Mouse (Mus musculus) megakaryocyte, adult 5-6 weeks (primary cell): ENCODE results near the gene Gm11213. TPM values are rescaled to one million over a fixed set of nuclear protein-coding genes. Genes with fewer than 3 reads are reported as not detected.

Source experiments
- ATAC-seq: 2 replicates; pipeline ENCODE4 v1.8.0; 2016; ENCODE audit warnings: mild to moderate bottlenecking, inconsistent platforms; ENCODE audit not compliant: poor library complexity, severe bottlenecking
- total RNA-seq, 2 experiments: library from RNA; stranded (forward) in 1 of 2; stranded (reverse) in 1 of 2; fragments of 153-499, 151-499 nt in 1 of 2; fragments of 221-1000, 200-1000 nt in 1 of 2; gene quantifications; 2 replicates each; pipeline versions ENCODE4 v1.2.3 to v1.2.4; 2015 to 2017

Gm11213 gene
- not detected in 2 replicates for total RNA-seq (2015)
- total RNA-seq (2017): not detected in 2 replicates

DNA sequence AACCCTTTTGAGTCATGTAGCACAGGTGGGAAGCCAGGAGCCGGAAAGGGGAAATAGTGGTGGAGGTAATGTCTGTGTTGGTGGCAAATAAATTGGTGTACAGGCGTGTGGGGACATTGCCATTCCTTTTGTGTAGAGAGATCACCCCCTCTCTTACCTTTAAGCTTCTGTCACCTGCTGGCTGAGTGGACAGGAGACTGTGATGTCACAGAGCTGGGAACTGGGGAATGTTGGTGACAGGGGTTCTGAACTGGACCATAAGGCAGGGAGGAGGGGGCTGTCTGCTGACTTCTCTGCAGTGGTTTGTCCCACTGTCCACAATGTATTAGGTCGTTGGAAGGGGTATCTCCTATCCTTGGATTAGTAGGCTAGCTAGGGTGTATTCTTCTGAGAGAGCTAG, at the start of gene Gm11213:
Gene Gm11213 (minus strand): TSS at position 317 of the 400 bp plus-strand sequence.
- no peak for ATAC-seq

DNA sequence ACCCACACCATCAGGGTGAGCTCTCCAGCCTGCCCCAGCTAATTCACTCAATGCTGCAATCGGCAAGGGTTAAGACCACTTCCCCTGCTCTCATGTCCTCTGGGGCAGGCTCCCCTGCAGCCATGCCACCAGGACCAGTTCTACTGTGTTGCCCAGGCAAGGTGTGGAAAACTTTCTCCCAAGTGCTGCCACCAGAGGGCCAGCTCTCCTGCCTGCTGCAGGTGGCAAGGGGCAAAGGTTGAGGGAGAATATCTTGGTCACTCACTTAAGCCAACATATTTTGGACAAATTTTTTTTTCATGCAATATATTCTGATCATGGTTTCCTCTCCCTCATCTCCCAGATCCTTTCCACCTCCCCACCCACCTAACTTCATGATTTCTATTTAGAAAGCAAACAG, 49.3 kb upstream of the Gm11213 start:
- ATAC-seq: no peak

DNA sequence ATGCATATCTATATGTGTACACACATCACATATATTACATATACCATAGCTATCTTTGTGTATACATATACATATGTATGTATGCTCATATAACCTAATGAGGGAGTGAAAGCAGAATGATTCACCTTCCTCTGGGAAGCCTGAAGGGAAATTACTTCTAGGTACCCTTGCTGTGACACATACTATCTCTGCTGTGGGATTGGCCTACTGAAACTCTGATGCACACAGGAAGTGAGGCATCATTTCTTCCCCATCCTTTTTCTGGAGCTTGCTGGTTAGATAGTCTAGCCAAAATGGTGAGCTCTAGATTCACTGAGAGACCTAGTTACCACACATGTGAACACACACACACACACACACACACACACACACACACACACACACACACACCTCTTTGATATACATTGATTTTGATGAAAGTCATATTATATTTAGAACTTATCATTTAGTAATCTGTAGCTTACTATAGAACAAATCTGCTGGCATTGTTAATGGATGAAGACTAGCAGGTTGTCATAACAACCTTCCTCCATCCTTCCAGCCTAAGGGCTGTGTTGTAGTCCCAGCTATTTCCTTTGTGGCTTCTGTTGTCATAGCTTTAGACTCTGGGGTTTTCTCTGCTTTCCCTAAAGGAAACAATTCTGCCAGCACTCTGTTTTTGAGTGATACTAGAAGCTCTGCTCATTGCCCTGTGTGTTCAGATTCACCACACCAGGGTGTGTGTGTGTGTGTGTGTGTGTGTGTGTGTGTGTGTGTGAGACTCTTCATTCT, 39.1 kb upstream of the Gm11213 start:
- no peak for ATAC-seq

DNA sequence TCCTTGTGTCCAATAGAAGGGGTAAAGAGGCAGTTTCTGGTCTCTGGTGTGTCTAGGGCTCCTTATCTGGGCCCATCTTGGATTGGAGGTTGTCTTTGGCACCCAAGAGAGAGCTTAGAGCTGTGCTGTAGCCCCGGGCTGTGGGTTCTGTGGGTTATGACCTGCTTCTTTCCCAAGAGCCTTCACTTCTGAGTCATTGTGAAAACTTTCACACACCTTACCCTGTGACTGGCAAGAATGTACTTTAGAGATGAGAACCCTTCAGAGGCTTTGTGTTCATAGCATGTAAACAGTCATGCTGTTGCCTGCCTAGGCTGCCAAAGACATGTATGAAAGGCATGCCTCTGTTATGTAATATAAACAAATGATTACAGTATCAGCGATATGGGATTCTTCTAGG, 34.8 kb upstream of the Gm11213 start:
- ATAC-seq: no peak

DNA sequence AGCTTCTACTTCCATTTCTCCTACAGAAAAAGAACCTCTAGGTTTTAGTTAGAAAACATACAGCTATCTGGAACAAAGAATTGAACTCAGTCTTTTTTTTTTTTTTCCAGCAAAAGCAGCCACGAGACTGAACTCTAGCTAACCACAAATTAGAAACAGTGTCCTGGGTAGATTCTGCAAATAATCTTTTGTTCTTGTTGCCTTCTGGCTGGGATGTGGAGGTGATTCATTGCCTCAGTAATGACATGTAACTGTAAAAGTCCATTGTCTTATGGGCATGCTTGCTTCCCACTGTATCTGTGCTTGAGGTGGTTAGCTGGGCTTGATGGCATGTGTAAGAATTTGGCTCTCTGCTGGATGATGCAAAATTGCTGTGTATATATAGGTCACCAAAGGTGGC, 33.5 kb upstream of the Gm11213 start:
- ATAC-seq: no peak

DNA sequence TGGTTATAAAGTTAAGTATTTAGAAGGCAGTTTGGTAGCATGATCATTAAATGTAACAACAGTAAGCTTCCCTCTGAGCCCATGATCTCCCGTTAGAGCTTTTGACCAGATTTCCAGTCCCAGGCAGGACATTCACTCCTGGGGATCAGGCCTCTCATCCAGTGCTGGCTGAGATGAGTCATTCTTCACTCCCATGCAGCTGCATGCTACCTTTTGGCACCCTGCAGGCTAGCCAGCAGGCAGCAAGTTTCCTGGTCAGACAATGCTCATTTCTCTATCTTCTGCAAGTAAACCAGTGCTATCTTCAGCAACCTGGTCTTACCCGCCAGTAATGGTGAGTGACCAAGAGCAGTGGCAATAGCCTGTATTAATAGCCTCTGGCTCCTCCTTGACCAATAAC, 28.1 kb upstream of the Gm11213 start:
- ATAC-seq: no peak

DNA sequence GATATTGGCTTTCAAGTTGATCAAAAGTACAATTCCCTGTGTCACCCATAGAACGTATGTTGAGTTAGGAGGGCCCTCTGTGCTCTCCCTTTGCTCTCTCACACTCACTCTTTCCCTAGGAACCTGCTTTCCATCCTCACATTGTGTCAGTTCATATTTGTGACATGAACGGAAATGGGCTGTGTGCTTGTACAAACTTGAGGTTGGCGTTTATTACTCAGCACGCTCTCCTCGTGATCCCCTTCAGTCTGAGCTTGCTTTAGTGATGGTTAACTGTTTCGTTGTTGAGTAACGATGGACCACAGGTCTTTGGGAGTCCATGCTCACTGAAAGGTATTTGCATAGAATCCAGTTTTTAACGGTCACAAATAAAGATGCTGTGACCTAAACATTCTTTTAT, 22.1 kb upstream of the Gm11213 start:
- ATAC-seq: no peak

DNA sequence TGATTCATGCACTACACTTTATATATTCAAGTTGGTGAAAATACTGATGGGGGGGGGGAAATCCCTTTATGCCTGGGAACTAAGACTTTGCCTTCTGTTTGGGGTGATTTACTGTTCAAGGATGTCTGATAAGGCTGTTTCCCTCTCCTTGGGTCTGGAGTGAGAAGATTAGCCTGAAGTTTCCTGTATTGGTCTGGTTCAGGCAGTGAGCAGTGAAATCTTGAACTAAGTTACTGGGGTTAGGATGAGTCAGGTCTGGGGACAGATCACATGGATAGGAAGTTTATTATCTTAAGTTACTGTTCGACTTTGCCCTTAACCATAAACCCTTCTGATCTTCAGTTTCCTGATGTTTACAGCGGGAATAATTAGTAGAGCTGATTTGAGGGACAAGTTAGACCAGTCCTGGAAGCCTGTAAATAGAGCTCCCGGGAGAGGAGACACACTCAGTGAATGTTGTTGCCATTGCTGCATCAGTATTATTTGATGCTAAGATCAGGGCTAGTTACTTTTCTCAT, 20.6 kb upstream of the Gm11213 start:
- no peak for ATAC-seq

DNA sequence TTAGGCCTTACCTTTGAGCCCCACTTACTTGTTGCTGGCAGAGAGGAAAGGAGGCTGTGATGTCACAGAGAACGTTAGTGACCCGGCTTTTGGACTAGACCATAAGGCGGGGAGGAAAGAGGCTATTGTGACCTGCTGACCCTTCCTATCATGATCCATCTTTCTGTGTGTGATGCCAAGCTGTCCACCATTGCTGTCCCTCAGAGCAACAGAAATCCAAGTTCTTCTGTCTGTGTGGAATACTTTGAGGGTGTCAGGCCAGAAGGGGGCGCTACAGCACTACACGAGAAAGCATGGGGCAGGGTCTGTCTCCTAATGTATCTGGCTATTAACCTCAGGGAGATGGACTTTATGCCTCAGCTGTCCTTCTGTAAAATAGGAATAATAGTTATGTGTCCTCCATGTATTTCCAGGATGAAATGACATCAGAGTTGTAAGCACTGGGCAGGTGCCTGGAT, 17.3 kb upstream of the Gm11213 start, which contains the start of gene Tex48:
Gene Tex48 (minus strand): TSS at position 51 of the 458 bp plus-strand sequence.
- peak; percentile 62 for ATAC-seq

DNA sequence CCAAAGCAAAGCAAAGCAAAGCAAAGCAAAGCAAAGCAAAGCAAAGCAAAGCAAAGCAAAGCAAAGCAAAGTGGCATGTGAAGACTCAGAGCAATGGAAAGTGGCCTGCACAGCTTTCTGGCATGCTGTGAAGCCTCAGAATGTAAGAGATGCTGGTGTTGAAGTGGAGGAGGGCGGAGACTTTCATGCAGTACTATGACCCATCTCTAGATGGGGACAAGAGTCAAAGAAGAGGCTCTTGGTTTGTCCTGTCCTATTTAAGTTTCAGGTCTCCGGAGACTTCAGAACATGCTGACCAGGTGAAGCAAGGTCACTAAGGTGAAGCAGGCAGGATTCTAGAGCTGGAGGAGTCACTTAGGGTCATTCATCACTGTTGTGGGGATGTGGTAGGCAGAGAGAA, 16.8 kb upstream of the Gm11213 start:
- ATAC-seq: no peak

DNA sequence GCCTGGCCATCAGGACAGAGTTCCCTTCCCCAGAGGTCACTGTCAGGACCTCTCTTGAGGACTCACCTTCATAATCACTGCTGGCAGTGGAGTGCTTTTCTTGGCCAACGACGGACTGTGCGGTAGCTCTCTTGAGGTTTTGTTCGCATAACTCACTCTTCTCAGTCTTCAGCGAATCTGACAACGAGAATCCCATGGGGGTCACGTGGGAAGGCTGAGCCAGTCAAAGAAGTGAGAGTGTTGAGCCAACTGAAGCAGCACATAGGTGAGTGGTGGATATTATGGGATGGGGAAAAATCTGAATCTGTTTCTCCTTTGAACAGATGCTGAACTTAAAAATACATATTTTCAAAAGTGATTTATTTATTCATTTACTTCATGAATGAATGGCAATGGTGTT, 3.3 kb upstream of the Gm11213 start:
- ATAC-seq: no peak

DNA sequence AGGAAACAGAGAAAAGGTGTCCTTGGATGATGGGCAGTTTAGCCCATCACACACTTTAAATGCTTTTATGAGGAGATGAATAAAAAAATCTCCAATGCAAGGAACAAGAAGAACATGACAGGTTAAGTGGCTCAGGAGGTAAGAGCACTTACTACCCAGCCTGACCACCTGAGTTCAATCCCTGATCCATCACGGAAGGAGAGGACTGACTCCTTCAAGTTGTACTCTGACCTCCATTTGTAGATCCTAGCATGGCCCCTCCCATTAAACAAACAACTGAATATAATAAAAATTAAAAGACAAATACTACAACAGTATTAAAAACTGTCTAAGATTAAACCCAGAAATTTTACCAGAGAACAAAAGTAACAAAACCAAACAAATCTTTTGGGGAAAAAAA, 907 bp upstream of the Gm11213 start:
- ATAC-seq: no peak

DNA sequence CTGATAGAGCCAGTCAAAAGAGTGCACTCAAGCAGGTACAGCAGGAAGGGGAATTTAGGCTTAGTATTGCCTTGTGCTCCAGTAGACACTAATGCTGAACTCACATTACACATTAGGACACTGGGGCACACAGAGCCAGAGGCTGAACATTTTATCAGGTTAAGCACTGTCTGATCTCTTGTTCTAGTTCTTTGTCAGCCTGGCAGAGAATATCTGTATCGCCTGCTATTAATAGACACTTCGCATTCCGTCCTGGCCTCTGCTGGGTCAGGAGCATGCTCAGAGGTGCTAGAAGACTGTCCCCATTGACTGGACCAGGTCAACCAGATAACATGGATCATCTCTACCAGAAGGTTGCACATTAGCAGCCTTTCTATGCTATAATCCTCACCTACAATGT, 484 bp upstream of the Gm11213 start:
- no peak for ATAC-seq

DNA sequence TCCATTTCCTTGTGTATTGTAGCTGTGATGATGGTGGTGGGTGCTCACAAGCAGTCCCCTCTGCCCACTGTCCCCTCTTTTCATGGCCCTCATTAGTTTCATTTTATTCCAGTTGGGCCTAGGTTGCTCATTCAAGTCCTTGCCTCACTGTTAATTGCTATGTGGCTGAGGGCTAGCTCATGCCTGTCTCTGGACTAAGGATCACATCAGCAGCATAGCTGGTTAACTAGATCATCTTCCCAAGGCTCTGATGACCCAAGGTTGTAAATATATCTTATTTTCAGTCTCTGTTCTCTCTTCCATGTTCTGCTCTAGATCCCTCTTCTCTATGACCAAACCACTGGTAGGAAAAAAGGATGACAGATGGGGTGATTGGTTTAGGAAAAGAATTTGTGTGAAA, 3.8 kb downstream of the Gm11213 start:
- no peak for ATAC-seq

DNA sequence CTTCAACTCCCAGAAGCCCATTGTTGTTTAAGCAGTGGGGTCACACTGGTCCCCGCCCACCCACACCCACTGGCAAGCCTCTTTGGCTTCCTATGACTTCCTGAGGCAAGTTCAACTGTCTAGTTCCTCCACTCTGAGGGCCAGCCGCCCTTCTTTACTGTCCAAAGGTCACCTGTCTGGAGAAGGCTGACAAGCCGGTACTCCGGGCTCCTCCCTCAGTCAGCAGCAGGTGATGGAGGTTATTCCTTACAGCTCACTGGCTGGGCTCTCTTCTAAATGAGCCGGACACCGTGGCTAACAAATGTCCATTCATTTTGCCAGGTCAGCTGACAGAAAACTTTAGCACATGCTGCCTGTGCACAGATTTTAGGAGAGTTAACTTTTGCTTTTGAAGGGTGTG, 4.3 kb downstream of the Gm11213 start:
- ATAC-seq: no peak

DNA sequence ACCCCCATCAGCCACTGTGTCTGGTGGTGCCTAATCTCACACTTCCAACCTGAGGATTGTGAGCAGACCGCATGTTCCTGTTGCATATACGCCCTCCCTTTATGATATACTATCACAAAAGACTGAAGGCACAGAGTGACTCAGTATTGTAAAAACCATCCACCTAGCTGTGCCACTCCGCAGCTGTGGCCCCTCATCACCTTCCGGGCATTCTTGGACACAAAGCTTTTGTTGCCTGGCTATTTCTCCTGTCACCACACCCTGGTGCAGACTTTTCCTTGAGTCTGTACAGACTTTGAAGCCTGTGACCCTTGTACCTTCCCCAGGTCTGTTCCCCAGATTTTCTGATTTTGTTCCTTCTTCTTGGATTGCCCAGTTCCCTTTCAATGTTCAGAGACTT, 9.1 kb downstream of the Gm11213 start:
- no peak for ATAC-seq

DNA sequence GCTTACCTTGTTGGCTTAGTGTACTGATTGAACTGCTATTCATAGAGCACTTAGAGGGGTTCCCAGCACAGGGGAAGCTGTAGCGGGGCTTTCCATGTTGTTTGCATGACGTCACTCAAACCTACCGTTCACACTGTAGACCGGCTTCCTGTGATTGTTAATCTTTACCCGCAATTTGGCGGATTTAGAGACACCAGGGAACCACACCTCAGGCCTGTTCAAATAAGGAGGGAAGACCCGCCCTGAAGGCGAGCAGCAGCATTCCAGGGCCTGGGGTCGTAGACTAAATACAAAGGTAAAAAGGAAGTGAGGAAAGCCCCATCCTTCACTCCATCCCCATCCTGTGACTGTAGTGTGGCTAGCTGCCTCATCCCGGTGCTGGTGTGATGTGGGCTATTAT, 9.8 kb downstream of the Gm11213 start:
- peak; percentile 26; the same call in 1 of the 2 replicates for ATAC-seq

DNA sequence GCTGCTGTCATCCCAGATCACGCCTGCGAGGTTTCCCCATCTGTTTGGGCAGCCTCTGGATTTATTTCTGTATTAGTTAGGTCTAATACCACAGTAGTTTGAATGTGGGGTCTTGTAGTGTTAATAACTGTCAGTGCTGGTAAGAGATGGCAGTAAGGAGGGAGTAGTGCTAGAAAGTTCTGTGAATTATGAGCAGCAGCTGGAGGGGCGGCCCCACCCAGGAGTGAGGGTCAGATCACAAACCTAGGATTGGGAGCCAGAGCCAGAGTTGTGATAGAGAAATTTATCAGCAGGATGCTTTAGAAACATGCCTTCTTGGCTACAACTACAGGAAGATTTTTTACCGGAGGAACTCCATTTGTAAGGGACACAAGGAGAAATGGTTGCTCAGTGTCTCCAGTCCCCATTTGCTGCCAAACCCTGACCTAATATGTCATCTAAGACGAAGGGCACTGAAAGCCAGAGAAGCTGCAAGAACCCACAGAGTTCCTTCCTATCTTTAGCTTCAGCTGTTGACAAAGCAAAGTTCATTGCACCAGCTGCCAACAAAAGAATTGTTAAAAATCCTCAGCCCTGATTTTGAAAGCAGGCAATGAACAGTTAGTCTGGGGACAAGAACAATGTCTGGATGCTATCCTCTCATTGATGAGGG, 10.5 kb downstream of the Gm11213 start:
- no peak for ATAC-seq

DNA sequence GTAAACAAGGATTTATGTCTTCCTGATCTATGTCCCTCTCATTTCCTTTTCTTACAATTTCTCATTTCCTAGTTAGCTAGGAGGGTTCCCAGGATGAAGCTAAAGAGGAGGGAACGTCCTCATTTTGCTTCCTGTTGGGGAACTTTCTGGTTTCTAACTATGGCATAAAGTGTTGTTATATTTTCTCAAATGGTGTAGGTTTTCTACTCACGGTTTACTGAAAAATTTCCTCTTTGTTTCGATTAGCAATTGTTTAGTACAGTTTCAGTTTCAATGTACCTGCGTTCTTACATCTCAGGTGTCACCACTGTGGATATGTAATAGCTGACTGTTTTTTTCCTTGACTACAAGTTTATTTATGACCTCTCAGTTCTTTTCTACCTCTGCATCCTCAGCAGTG, 14.5 kb downstream of the Gm11213 start:
- ATAC-seq: peak; percentile 21; the same call in 1 of the 2 replicates

DNA sequence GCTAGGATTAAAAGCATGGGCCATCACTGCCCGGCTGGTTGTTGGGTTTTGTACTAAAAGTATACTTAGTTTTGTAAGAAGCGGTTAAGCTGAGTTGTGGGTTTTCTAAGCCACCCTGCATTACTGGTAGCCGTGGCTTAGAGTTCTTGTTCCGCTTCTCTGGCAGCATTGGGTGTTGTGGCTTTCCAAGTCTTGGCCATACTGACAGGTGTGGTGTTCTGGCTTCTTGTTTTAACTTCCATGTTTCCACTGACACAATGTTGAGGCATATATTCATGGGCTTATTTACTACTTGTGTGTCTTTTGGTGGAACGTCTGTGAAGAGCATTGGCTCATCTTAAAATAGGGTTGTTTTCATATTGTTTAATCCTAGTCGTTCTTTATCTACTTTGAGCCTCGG, 15.1 kb downstream of the Gm11213 start:
- ATAC-seq: peak; percentile 82

DNA sequence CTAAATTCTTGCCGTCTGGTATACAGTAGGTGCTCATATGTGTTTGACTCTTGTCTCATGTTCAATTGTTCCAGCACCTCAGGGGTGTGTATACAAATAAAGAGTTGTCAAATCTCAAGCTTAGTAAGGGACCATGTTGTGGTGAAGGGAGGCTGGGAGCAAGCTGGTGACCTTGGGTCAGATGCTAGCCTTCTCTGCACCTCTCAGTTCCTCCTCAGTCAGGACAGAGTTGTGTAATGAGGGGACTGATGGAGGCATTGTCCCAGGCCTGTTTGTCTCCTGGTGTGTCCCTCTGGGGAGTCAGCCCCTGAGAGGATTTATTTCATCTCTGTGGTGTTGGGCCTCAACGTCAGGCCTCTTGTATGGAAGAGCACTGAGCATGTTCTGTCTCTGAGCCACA, 18.8 kb downstream of the Gm11213 start:
- ATAC-seq: peak; percentile 61

DNA sequence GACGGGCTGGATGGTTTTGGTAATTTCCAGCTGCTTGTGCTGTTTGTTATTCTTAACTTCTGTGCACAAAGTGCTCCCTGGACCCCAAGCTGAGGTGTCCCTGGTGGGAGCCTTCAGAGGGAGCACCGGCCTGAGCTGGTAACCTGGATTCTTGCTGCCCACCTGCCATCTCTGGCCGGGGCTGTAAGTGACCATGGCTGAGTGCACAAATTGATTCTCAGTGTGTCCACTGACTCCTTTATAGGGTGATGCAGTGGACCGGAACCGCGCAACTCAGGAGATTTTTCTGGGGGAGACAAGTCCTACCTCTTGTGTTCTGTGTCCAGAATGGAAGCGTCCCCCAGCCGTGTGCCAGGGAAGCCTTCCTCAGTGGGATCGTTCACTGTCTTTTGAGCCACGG, 19.8 kb downstream of the Gm11213 start:
- ATAC-seq: no peak
